Mouse (Mus musculus) lung, postnatal 0 days (tissue): ENCODE data around the gene Tbc1d22a.

ENCODE experiments used
- CTCF ChIP-seq: IDR thresholded peaks from 2 replicates; pipeline ENCODE4 v1.5.1; 2016; ENCODE audit warnings: antibody characterized with exemption, mild to moderate bottlenecking
- EP300 ChIP-seq: IDR thresholded peaks from 2 replicates; pipeline ENCODE4 v1.6.1; 2016; ENCODE audit warnings: antibody characterized with exemption, mild to moderate bottlenecking, control low read depth

DNA sequence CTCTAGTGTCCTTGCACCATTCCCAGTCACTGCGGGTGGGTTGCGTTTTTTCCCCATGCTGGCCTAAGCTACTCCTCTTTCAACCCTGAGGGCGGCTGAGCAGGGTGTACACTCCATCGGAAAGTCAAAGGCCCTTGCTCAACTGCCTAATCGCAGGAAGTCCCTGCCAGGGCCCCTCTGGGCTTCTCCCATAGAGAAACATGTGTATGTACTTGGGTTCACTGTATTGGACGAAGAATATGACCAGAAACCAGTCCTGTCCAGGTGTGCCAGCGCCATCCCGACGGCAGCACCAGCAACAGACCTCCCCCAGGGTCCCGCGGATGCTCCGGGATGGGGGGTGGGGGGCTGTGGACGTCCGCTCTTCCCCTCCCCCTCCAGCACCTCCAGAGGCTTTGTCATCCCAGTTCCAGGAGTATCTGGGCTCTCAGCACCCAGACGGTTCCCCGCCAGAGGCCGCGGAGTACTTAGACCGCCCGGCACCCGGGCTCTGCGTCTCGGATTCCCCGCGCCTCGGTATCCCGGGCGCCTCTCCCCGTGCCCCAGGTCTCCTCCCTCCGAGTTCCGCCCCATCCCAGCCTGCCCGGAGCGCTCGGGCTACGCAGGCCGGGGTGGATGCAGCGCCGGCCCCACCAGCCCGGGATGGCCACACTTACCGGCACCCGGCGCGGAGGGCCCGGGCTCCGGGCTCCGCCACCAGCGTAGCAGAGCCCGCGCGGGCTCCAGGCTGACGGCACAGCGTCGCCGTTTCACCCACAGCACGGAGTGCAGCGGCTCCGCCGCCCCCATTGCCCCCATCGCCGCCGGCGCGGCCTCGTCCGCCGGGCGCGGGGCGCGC is 29.2 kb upstream of the Tbc1d22a start:
- TF ChIP-seq EP300 = no peak
- no peak for TF ChIP-seq CTCF
